Mouse (Mus musculus) erythroid progenitor cell, adult 5-6 weeks (primary cell): ENCODE results near the gene Syt5. TPM values are rescaled to one million over a fixed set of nuclear protein-coding genes. Genes with fewer than 3 reads are reported as not detected.

ENCODE experiments used
- ATAC-seq: replicated peaks from 2 replicates; pipeline ENCODE4 v1.8.0; 2016; ENCODE audit warnings: moderate number of reproducible peaks, mild to moderate bottlenecking, moderate TSS enrichment, inconsistent platforms; ENCODE audit not compliant: poor library complexity, low FRiP score, severe bottlenecking
- total RNA-seq, 2 experiments: library from RNA; stranded (forward) in 1 of 2; stranded (reverse) in 1 of 2; fragments of 150-400 nt in 1 of 2; fragments of 186-747, 209-891 nt in 1 of 2; gene quantifications; 2 replicates each; pipeline versions ENCODE4 v1.2.3 to v1.2.4; 2015 to 2017; ENCODE audit warnings: low replicate concordance in 2 of 2

The Syt5 gene
- total RNA-seq, 2 experiments from 2014 or later = not detected

GRCm38 (mm10) chr7:4502421-4503090 is 44.8 kb downstream of the Syt5 start:
- no peak for ATAC-seq

- peak; percentile 91 for ATAC-seq
These were observed 45.6 kb downstream of the Syt5 start, which contains the start of gene Ppp1r12c for GRCm38 (mm10) chr7:4501558-4502397. Gene Ppp1r12c, minus strand, starts transcription at chr7:4501680.

- ATAC-seq = peak; percentile 58
These were observed 46.4 kb downstream of the Syt5 start for GRCm38 (mm10) chr7:4500892-4501471.

GRCm38 (mm10) chr7:4499034-4499433 is 48.3 kb downstream of the Syt5 start:
- no peak for ATAC-seq

- ATAC-seq = no peak
These were observed 49.1 kb downstream of the Syt5 start for GRCm38 (mm10) chr7:4498251-4498650.

GRCm38 (mm10) chr7:4497271-4497903 is 50.0 kb downstream of the Syt5 start:
- ATAC-seq = no peak

GRCm38 (mm10) chr7:4496468-4496867 is 50.9 kb downstream of the Syt5 start:
- no peak for ATAC-seq

- no peak for ATAC-seq
These were observed 53.4 kb downstream of the Syt5 start for GRCm38 (mm10) chr7:4493991-4494390.

- no peak for ATAC-seq
These were observed 54.8 kb downstream of the Syt5 start for GRCm38 (mm10) chr7:4492284-4493224.

GRCm38 (mm10) chr7:4491308-4491707 is 56.0 kb downstream of the Syt5 start:
- no peak for ATAC-seq

Other genes starting within 250 kb of the Syt5 start
- gene Ncr1, start 209.8 kb downstream of the Syt5 start, total RNA-seq (2015; ENCODE audit: low replicate concordance) = 3.6 TPM in 1 of 2 replicates, not detected in the other
- 2.1 and 6.4 TPM in 2 replicates for gene Ncr1, start 209.8 kb downstream of the Syt5 start, total RNA-seq (2017; ENCODE audit: low replicate concordance)
- gene Gp6, start 149.8 kb downstream of the Syt5 start, total RNA-seq (2015; ENCODE audit: low replicate concordance) = not detected in 2 replicates
- gene Gp6, start 149.8 kb downstream of the Syt5 start, total RNA-seq (2017; ENCODE audit: low replicate concordance) = not detected in 2 replicates
- gene Rdh13, start 101.9 kb downstream of the Syt5 start, total RNA-seq (2015; ENCODE audit: low replicate concordance) = 0.72 and 1.3 TPM in 2 replicates
- gene Rdh13, start 101.9 kb downstream of the Syt5 start, total RNA-seq (2017; ENCODE audit: low replicate concordance) = 0.45 and 1.5 TPM in 2 replicates
- 2.9 and 6.1 TPM in 2 replicates for gene Eps8l1, start 86.9 kb downstream of the Syt5 start, total RNA-seq (2015; ENCODE audit: low replicate concordance)
- gene Eps8l1, start 86.9 kb downstream of the Syt5 start, total RNA-seq (2017; ENCODE audit: low replicate concordance) = 6.2 and 11.2 TPM in 2 replicates
- 73.9 and 133 TPM in 2 replicates for gene Ppp1r12c, start 45.9 kb downstream of the Syt5 start, total RNA-seq (2015; ENCODE audit: low replicate concordance)
- 123 and 130 TPM in 2 replicates for gene Ppp1r12c, start 45.9 kb downstream of the Syt5 start, total RNA-seq (2017; ENCODE audit: low replicate concordance)
- 1.4 TPM in 1 of 2 replicates, not detected in the other for gene Tnnt1, start 31.2 kb downstream of the Syt5 start, total RNA-seq (2015; ENCODE audit: low replicate concordance)
- gene Tnnt1, start 31.2 kb downstream of the Syt5 start, total RNA-seq (2017; ENCODE audit: low replicate concordance) = 3.9 TPM in 1 of 2 replicates, not detected in the other
- not detected in 2 replicates for gene Tnni3, start 23.3 kb downstream of the Syt5 start, total RNA-seq (2015; ENCODE audit: low replicate concordance)
- not detected in 2 replicates for gene Tnni3, start 23.3 kb downstream of the Syt5 start, total RNA-seq (2017; ENCODE audit: low replicate concordance)
- not detected in 2 replicates for gene Dnaaf3, start 15.1 kb downstream of the Syt5 start, total RNA-seq (2015; ENCODE audit: low replicate concordance)
- 0.64 TPM in 1 of 2 replicates, not detected in the other for gene Dnaaf3, start 15.1 kb downstream of the Syt5 start, total RNA-seq (2017; ENCODE audit: low replicate concordance)
- not detected in 2 replicates for gene Ptprh, start 56.5 kb upstream of the Syt5 start, total RNA-seq (2015; ENCODE audit: low replicate concordance)
- not detected in 2 replicates for gene Ptprh, start 56.5 kb upstream of the Syt5 start, total RNA-seq (2017; ENCODE audit: low replicate concordance)
- 72.1 and 91.0 TPM in 2 replicates for gene Tmem86b, start 83.9 kb upstream of the Syt5 start, total RNA-seq (2015; ENCODE audit: low replicate concordance)
- gene Tmem86b, start 83.9 kb upstream of the Syt5 start, total RNA-seq (2017; ENCODE audit: low replicate concordance) = 37.6 and 45.8 TPM in 2 replicates
- gene Ppp6r1, start 111.5 kb upstream of the Syt5 start, total RNA-seq (2015; ENCODE audit: low replicate concordance) = 62.0 and 84.3 TPM in 2 replicates
- 73.6 and 85.1 TPM in 2 replicates for gene Ppp6r1, start 111.5 kb upstream of the Syt5 start, total RNA-seq (2017; ENCODE audit: low replicate concordance)
- gene Hspbp1, start 137.5 kb upstream of the Syt5 start, total RNA-seq (2015; ENCODE audit: low replicate concordance) = 4.0 and 32.3 TPM in 2 replicates
- gene Hspbp1, start 137.5 kb upstream of the Syt5 start, total RNA-seq (2017; ENCODE audit: low replicate concordance) = 2.8 and 3.2 TPM in 2 replicates
- not detected in 2 replicates for gene Brsk1, start 143.1 kb upstream of the Syt5 start, total RNA-seq (2015; ENCODE audit: low replicate concordance)
- not detected in 2 replicates for gene Brsk1, start 143.1 kb upstream of the Syt5 start, total RNA-seq (2017; ENCODE audit: low replicate concordance)
- 1.4 TPM in 1 of 2 replicates, not detected in the other for gene Tmem150b, start 177.7 kb upstream of the Syt5 start, total RNA-seq (2015; ENCODE audit: low replicate concordance)
- gene Tmem150b, start 177.7 kb upstream of the Syt5 start, total RNA-seq (2017; ENCODE audit: low replicate concordance) = 0.68 TPM in 1 of 2 replicates, not detected in the other
- gene Kmt5c, start 192.6 kb upstream of the Syt5 start, total RNA-seq (2015; ENCODE audit: low replicate concordance) = 24.9 and 33.1 TPM in 2 replicates
- gene Kmt5c, start 192.6 kb upstream of the Syt5 start, total RNA-seq (2017; ENCODE audit: low replicate concordance) = 59.4 and 64.2 TPM in 2 replicates
- gene Cox6b2, start 205.6 kb upstream of the Syt5 start, total RNA-seq (2015; ENCODE audit: low replicate concordance) = 54.1 and 81.8 TPM in 2 replicates
- gene Cox6b2, start 205.6 kb upstream of the Syt5 start, total RNA-seq (2017; ENCODE audit: low replicate concordance) = 49.8 and 94.9 TPM in 2 replicates
- not detected in 2 replicates for gene Fam71e2, start 223.8 kb upstream of the Syt5 start, total RNA-seq (2015; ENCODE audit: low replicate concordance)
- not detected in 2 replicates for gene Fam71e2, start 223.8 kb upstream of the Syt5 start, total RNA-seq (2017; ENCODE audit: low replicate concordance)
- gene Il11, start 235.3 kb upstream of the Syt5 start, total RNA-seq (2015; ENCODE audit: low replicate concordance) = not detected in 2 replicates
- not detected in 2 replicates for gene Il11, start 235.3 kb upstream of the Syt5 start, total RNA-seq (2017; ENCODE audit: low replicate concordance)
- gene Tmem190, start 235.4 kb upstream of the Syt5 start, total RNA-seq (2015; ENCODE audit: low replicate concordance) = not detected in 2 replicates
- not detected in 2 replicates for gene Tmem190, start 235.4 kb upstream of the Syt5 start, total RNA-seq (2017; ENCODE audit: low replicate concordance)
- gene Tmem238, start 242.1 kb upstream of the Syt5 start, total RNA-seq (2015; ENCODE audit: low replicate concordance) = 2.9 TPM in 1 of 2 replicates, not detected in the other
- gene Tmem238, start 242.1 kb upstream of the Syt5 start, total RNA-seq (2017; ENCODE audit: low replicate concordance) = 0.90 and 0.98 TPM in 2 replicates
- gene Rpl28, start 245.3 kb upstream of the Syt5 start, total RNA-seq (2015; ENCODE audit: low replicate concordance) = 603 and 642 TPM in 2 replicates
- gene Rpl28, start 245.3 kb upstream of the Syt5 start, total RNA-seq (2017; ENCODE audit: low replicate concordance) = 83.6 and 269 TPM in 2 replicates